Mouse (Mus musculus) bone marrow macrophage, adult 2 months (primary cell): Measurements from ENCODE around the gene Adgrv1. TPM values are rescaled to one million over a fixed set of nuclear protein-coding genes. Genes with fewer than 3 reads are reported as not detected.
"Not testable (repeated sequence)": the region's sequence is repeated elsewhere in the genome, so short reads cannot be mapped to it uniquely, and the experiment has no call there.

Source experiments
- H3K27ac ChIP-seq: 2 replicates; pipeline ENCODE4 v1.5.1; 2012; ENCODE audit warnings: low read depth, low read length; ENCODE audit not compliant: insufficient read depth
- H3K4me1 ChIP-seq: 2 replicates; pipeline ENCODE4 v1.6.1; 2012; ENCODE audit warnings: low read length; ENCODE audit not compliant: control insufficient read depth, insufficient read depth
- H3K4me3 ChIP-seq: 2 replicates; pipeline ENCODE4 v1.5.1; 2012; ENCODE audit warnings: mild to moderate bottlenecking, low read length, moderate library complexity; ENCODE audit not compliant: insufficient read depth
- CTCF ChIP-seq: IDR thresholded peaks from 2 replicates; pipeline ENCODE4 v1.5.1; 2012; ENCODE audit warnings: low read depth, mild to moderate bottlenecking, low read length, moderate library complexity
- POLR2A ChIP-seq: IDR thresholded peaks from 2 replicates; pipeline ENCODE4 v1.6.1; 2012; ENCODE audit warnings: mild to moderate bottlenecking, low read depth, low read length, borderline replicate concordance
- polyA plus RNA-seq: library from polyadenylated mRNA; stranded (reverse); fragments of >200 nt; gene quantifications from 2 replicates; pipeline ENCODE4 v1.2.4, GENCODE M21; 2012; ENCODE audit not compliant: missing spikeins, insufficient read depth, insufficient read length

Gene Adgrv1
- polyA plus RNA-seq, 1 experiment = 0.58 TPM

GRCm38 (mm10) chr13:81273837-81274236, 359.1 kb downstream of the Adgrv1 start:
- Histone ChIP-seq H3K27ac (no peak overlapping the region), H3K4me3 (no peak overlapping the region), H3K4me1 (no peaks in the 10 kb centered on the region)
- no peak for TF ChIP-seq POLR2A
- TF ChIP-seq CTCF = no peak

GRCm38 (mm10) chr13:81270396-81270795, 362.6 kb downstream of the Adgrv1 start:
- Histone ChIP-seq H3K4me3 (no peak overlapping the region), H3K4me1 (peaks cover 3% of the 10 kb centered on the region; the same call in 1 of the 2 replicates), H3K27ac (no peak overlapping the region)
- no peak for TF ChIP-seq POLR2A
- TF ChIP-seq CTCF = no peak

- H3K4me3 ChIP-seq = no peak overlapping the region
- TF ChIP-seq CTCF (no peak), POLR2A (no peak)
- H3K27ac ChIP-seq = no peak overlapping the region
- H3K4me1 ChIP-seq = peaks cover 8% of the 10 kb centered on the region
Observed at GRCm38 (mm10) chr13:81269056-81269455, 363.9 kb downstream of the Adgrv1 start.

DNA sequence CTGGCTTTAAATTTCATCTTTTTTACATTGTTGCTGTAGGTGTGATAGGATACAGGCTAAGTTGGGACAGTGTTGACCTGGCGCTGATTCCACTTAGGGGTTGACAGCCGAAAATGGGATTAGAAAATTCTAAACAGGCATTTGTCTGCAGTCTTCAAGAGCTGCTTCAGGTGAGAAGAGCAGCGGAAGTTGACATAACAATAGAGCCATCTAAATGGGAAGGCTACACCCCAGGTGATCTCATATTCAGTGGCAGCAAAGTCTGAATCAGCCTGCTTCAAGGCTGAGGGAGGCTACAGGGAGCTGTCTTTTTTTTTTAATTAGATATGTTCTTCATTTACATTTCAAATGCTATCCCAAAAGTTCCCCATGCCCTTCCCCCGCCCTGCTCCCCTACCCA, 365.5 kb downstream of the Adgrv1 start:
- peaks cover 11% of the 10 kb centered on the region for H3K4me1 ChIP-seq
- H3K4me3 ChIP-seq, H3K27ac ChIP-seq: not testable (repeated sequence)

DNA sequence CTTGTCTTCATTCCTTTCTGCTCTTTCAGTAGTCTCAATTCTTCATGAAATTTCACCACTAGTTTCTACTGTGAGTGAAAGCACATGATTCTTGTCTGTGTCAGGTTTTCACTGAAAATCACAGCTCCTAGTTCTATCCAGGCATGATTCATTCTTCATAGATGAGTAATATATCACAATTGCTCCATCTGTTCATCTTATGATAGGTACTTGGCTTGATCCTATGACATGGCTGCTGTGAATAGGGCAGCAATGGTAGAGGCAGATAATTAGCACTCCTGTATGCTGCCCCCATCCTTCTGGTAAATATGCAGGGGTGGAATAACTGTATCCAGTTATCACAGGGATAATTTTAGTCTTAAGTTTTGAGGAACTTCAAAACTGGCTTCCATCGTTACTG, 368.5 kb downstream of the Adgrv1 start:
- Histone ChIP-seq H3K27ac (no peak overlapping the region), H3K4me1 (peaks cover 11% of the 10 kb centered on the region), H3K4me3 (no peak overlapping the region)
- no peak for TF ChIP-seq CTCF
- no peak for TF ChIP-seq POLR2A

DNA sequence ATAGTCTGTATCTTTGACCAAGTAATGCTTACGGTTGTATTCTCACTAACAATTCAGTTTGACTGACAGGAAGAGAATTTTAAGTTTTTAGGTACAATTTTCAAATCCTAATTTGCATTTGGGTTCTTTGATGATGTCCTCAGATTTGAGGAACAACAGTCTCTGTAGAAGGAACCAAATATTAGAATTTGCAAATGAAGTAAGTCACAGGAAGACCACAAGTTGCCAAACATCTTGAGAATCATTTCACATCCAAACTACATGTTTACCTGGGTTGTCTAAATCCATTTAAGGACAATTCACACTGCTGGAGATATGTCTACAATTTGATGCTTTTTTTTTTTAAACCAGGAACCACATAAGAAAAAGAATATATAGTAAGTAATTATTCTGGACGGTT, 391.8 kb downstream of the Adgrv1 start:
- H3K27ac ChIP-seq = no peak overlapping the region
- peaks cover 18% of the 10 kb centered on the region for H3K4me1 ChIP-seq
- TF ChIP-seq POLR2A (no peak), CTCF (no peak)
- H3K4me3 ChIP-seq = no peak overlapping the region

- Histone ChIP-seq H3K27ac (no peak overlapping the region), H3K4me3 (no peak overlapping the region), H3K4me1 (peaks cover 18% of the 10 kb centered on the region)
- no peak for TF ChIP-seq CTCF
- no peak for TF ChIP-seq POLR2A
Observed at GRCm38 (mm10) chr13:81239836-81240235, 393.1 kb downstream of the Adgrv1 start.

- Histone ChIP-seq H3K4me3 (no peak overlapping the region), H3K27ac (no peak overlapping the region), H3K4me1 (peaks cover 18% of the 10 kb centered on the region)
- no peak for TF ChIP-seq POLR2A
- no peak for TF ChIP-seq CTCF
Observed at GRCm38 (mm10) chr13:81239427-81239826, 393.5 kb downstream of the Adgrv1 start.

- Histone ChIP-seq H3K27ac (no peak overlapping the region), H3K4me3 (no peak overlapping the region), H3K4me1 (peaks cover 18% of the 10 kb centered on the region)
- peak; percentile 21; the same call in 1 of the 2 replicates for TF ChIP-seq CTCF
- no peak for TF ChIP-seq POLR2A
Observed at GRCm38 (mm10) chr13:81238855-81239254, 394.1 kb downstream of the Adgrv1 start.

GRCm38 (mm10) chr13:81237947-81238346, 395.0 kb downstream of the Adgrv1 start:
- no peak overlapping the region for H3K27ac ChIP-seq
- no peak overlapping the region for H3K4me3 ChIP-seq
- peaks cover 22% of the 10 kb centered on the region for H3K4me1 ChIP-seq
- no peak for TF ChIP-seq CTCF
- TF ChIP-seq POLR2A = no peak

DNA sequence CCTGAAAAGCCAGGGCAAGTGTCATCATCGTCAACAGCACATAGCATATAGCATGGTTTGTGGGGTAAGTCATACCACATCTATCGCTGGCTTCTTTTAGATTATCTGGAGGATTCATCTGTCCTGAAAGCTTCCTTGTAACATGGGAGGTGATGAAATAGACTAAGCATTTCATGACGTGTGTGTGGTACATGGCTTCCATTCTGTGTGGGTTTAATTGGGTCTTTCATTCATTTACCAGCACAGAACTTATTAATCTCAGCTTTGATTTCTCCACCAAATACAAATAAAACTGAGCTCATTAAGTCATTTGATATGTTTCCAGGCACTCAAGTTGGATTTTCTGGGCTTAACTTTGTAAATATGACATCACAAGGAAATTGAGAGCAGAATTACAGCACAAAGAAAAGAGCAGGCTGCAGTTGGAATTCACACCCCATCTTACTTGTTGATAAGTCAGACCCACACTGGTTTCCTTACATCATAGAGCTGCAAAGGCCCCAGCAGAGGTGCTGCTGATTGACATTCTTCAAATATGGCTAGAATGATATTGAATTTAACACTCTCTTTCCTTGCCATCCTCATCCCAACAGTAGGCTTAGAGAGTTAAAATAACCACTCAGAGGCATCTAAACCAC, 396.1 kb downstream of the Adgrv1 start:
- no peak overlapping the region for H3K4me3 ChIP-seq
- no peak overlapping the region for H3K27ac ChIP-seq
- TF ChIP-seq POLR2A = no peak
- H3K4me1 ChIP-seq = peaks cover 24% of the 10 kb centered on the region
